Mouse (Mus musculus) bone marrow macrophage, adult 2 months (primary cell): Measurements from ENCODE around the gene Pet117.

Experiments
- CTCF ChIP-seq: IDR thresholded peaks from 2 replicates; pipeline ENCODE4 v1.5.1; 2012; ENCODE audit warnings: low read depth, mild to moderate bottlenecking, low read length, moderate library complexity
- POLR2A ChIP-seq: IDR thresholded peaks from 2 replicates; pipeline ENCODE4 v1.6.1; 2012; ENCODE audit warnings: mild to moderate bottlenecking, low read depth, low read length, borderline replicate concordance

DNA sequence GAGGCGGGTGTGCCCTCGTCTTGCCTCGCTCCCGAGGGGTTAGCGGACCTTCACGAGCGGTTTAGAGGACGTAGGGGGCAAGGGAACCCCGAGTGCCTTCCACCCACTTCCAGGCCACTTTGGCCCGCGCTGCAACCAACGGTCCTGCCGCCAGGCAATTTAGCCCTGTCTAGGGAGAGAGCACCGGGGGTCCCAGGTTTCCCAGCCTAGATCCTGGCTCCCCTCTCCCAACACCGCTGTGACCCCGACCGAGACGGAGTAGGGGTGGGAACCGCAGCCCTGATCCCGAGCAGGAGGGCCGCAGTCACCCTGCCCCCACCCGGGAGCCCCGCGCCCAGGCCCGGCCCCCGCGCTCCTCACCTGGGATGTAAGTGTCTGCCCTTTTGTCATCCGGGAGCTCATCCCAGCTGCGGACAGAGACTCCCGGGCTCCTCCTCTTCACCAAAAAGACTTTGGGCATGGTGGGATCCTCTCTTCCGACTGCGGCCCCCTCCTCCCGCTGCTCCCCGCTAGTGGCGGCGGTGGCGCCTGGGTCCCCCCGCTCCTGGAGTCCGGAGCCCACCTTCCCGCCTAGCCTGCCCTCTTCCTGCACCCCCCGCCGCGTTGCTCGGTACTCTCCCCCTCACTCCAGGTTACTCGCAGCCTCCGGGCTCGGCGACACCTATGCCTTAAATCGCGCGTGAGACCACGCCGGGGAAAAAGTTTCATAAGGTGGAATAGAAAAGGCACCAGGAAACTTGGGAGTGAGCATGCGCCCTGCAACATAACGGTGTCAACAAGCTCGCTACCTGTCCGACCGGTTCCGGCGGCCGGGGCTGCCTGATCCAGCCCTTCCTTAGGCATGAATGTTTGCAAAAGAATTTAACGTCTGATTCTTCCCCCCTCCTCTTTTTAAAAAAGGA lies 37.1 kb upstream of the Pet117 start, which contains the start of gene Ovol2:
- no peak for TF ChIP-seq POLR2A
- no peak for TF ChIP-seq CTCF
